Mouse (Mus musculus): ENCODE measurements around the gene Nrxn1.
"Not testable (repeated sequence)": the region's sequence is repeated elsewhere in the genome, so short reads cannot be mapped to it uniquely, and the experiment has no call there.

Nrxn1 gene

DNA sequence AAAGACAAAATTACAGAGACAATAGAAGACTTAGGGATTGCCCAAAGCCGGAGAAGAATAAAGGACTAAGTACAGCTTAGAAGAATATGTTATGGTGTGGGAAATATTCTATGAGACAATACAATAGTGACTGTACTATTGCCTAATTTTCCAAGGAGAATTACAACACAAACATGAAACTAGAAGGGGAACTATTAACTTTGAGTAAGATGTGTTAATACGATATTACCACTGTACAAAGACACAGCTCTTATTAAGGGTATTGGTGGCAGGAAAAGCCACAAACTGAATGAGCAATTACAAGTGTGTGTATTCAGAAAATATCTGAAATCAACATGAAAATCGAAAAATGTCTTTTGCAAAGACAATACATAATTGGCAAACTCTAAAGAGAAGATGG lies 853.9 kb downstream of the Nrxn1 start:
- no peak for DNase-seq

DNA sequence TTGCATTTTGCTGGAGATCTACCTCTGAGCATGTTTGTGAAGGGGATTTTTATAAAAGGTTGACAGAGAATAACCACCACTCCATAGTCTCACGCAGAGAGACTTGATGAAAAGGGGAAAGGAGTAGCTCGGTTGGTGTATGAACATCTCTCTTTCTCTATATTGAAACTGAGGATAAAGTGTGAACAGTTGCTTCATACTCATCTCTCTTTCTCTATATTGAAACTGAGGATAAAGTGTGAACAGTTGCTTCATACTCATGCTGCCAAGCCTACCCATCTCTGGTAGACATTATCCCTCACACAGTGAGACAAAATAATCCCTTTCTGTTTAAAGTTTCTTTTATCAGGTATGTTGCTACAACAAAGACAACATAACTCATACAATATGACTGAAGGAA lies 854.4 kb downstream of the Nrxn1 start:
- DNase-seq: no peak

DNA sequence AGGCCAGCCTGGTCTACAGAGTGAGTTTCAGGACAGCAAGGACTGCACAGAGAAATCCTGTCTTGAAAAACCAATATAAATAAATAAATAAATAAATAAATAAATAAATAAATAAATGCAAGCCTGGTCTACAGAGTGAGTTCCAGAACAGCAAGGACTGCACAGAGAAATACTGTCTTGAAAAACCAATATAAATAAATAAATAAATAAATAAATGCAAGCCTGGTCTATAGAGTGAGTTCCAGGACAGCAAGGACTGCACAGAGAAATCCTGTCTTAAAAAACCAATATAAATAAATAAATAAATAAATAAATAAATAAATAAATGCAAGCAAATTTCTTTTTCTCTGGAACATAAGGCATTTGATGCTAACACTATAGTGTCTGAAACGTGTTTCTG lies 857.2 kb downstream of the Nrxn1 start:
- DNase-seq: not testable (repeated sequence)

DNA sequence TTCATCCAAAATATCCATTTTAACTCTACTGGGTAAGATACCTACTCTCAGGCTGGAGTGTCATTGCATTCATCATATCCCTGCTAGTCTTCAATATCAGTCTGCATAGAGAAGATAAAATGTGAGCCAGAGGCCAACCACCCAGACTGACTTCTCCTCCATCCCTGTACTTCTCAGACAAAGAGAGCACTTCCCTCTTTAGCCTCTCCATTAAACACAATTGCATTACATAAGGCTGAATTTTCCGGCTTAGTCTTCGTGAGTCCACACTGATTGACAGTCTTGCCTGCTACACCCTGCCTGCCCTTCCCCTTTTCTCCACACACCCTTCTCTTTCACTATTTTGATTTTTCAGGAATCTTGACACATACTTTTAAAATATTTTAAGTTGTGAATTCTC lies 858.1 kb downstream of the Nrxn1 start:
- no peak for DNase-seq

DNA sequence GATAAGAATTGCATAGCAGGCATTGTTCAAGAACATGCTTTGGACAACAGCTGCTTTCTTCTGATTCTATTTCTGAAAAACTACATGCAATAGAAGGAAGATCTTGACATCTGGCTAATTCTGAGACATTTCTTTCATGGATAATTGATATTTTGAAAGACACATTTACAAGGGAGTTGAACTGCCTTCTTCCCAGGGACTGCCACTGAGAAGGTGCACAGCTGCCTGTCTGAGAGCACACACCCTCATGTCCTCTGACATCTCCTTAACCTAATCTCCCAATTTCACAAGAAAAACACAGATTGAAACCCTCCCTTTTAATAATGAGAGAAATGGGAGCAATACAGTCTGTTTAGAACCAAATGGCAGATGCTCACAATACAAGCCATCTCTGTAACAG lies 884.3 kb downstream of the Nrxn1 start:
- no peak for DNase-seq

DNA sequence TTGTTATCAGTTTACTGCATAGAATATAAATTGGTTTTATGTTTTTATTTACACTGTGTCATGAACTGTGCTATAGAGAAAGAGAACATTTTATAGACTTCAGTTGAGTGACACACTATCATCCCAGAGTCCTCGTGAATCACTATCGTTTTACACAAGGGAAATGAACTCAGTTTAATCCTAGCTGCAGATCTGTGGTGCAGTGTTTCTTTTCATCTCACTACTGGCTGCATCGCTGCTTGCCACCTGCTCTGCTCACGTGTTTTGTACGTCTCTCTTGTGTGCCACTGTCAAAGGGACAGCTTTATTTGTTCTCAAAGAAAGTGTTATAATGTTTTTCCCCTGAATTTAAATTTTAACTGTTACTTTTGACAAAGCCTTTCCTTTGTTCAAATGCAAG lies 885.3 kb downstream of the Nrxn1 start:
- no peak for DNase-seq

DNA sequence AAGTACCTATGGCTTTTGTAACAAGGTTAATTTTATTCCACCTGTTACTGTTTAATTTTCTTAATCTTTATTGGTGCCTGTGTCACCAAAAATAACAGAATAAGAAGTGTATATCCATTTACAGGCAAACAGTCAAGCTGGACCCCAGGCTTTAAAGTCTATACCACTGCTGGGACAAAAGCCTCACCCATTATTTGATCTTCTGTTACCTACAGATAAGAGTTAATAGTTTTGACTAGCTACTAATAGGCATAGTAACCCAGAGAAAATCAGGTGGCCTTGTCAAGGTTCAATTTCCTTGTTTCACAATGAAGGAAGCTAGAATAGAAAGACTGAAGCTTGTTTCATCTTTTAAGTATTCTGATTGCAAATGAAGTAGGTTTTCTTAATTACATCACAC lies 888.9 kb downstream of the Nrxn1 start:
- DNase-seq: no peak

DNA sequence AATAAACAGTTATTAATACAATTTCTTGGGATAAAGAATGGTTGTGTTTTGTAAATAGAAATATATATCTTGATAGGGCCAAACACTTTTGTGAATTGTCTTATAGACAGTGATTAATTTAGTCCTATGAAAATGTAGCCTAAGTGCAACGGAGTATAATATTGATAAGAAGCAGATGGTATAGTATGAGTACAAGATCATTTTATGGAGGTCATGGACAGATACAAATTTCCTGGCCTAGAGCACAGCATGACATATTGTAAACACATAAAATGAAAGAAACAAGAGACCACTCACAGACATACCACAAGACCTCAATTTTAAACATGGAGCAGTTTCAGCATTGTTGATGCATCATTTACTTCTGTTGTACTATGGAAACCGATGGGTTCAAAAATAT lies 890.1 kb downstream of the Nrxn1 start:
- no peak for DNase-seq

DNA sequence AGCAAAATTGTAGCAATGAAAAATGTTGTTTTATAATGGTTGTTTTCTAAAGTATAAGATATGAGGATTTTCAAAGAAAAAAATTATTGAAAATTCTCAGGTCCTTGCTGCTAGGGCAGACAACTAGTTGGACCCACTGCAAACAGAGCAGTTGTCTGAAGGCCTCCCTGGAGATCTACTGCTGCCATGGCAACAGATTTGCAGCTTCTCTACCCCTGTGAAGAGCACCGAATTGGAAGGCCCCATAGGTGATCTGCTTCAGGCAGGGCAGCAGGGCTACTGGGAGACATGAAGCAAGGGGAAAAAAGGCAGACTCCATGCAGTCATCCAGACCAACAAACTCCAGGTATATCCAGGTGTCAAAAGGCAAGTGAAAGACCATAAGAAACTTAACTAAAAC lies 896.1 kb downstream of the Nrxn1 start:
- peak in 1 of 2 experiments; percentile 19 for DNase-seq

DNA sequence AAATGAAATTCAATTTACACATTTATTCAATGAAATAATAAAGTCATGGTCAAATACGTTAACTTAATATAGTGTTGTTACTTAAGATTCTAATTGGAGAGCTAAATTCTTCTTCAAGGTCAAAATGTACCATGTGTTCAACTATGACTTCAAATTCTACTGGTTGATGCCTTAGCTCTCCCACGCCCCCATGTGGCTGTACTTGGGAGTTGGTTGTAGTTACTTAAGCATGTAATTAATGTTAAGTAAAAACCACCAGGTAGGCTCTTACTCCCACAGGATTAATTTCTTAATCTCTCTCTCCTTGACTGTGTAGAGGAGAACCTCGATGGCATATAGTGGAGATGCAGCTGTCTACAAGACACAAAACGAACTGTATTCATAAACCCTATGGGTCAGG lies 951.3 kb downstream of the Nrxn1 start:
- DNase-seq: peak; percentile 40 to 43

DNA sequence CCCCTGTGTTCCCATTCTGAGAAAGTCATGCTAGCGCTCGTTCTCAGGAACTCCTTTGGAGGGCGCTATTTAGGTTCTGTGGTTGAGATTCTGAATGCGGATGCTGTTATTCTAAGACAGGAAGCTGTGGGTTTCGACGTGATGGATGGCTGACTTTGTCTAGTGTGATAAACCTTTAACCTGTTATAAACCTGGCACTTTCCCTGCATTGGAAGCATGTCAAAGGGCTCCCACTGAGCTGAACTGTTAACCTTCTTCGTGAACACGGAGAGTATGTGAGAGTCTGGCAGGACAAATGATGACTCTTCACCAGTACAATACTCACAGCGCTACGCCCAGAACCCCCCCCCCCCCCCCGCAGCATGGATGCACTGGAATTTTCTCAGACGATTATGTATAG lies 962.0 kb downstream of the Nrxn1 start:
- DNase-seq: peak; percentile 58 to 61

DNA sequence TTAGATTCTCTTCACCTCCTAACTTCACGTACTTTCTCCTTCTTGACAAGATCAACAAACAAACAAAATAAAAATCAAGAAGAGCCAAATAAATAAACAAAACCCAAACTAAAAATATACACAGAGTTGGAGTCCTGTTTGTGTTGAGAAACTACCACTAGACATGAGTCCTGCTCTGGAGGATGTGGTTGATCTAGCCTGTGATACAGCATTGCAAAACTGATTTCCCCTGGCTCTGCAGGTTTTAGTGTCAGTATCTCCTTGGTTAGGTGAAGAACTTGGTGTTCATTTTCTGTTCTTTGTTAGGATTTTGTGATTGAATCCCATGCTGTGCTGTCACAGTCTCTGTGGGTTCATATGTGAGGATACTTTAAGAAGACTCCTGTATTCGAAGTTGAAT lies 963.7 kb downstream of the Nrxn1 start:
- DNase-seq: no peak

DNA sequence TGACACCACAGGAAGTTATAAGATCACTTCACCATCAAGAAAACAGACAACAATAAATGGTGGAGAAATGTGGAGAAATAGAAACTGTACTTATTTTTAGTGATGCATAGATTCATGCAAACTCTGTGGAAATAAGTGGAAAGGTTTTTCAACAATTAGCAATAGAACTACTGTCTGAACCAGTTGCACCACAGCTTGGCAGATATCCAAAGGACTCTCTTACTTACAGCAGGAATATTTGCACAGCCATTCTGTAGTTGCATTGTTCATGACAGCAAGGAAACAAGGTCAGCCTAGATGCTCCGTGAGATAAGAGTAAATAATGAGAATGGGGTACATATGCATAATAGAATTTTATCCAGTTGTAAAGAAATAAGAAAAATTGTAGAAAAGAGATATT lies 965.3 kb downstream of the Nrxn1 start:
- no peak for DNase-seq

DNA sequence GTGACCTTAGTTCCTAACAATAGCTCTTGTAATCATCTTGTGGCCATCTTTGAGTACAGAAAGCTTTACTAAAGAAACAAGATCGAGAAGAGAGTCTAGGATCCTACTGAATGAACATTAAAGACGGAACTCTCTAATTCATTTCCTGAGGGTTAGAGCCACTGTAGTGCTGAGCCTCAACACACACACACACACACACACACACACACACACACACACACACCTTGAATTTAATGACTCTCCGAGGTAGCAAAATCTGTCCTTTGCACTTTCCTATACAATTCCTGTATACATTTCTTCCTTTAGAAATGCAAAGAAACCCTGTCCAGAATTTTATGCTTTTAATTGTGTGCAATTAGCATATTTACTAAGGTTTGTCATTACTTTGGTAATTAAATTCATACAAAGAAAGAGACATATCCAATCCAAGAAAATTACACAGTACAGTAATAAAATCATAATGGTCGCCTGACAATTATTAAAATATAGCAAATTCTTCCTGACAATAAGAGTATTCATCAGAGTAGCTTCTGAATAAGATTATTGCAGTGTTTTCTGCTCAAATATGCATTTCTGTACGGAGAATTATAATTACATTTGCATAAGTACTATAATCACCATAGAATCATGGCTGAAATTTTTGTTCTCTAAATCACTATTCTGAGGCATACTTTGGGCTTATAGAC lies 969.9 kb downstream of the Nrxn1 start:
- DNase-seq: no peak

DNA sequence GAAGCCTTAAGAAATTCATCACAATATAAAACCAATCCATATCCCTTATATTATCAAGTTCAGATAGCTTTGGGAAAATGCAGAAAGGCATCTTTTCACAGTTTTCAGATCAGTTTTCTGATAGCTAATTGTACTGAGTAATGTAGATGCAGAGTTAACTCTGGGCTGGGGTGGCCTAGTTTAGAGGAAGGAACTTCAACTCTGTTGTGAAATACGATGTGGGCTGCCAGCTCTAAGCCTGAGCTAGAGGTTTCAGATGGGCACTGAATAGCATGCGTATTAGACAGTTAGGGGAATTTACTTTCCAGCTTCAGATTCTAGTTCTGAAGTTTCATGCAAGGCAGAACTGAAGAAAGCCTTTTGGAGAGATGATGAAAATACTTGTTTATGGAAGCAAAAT lies 976.6 kb downstream of the Nrxn1 start:
- DNase-seq: no peak

DNA sequence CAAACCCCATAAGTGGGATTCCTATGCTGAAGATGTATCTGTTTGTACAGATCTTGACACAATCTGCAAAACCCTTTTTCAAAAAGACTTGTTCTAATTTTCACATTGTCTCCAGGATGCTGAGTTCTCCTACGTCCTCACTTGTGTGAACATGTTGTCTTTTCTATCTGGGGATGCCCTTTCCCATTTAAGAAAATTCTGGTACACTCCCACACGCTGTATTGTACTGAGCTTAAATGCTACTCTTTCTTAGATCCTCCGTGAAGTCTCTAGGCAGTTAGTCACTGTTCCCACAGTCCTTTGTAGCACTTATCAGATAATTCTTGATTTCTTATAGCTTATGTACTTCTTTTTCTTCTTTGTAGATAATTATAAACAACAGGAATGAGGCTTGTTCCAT lies 997.9 kb downstream of the Nrxn1 start:
- DNase-seq: no peak

DNA sequence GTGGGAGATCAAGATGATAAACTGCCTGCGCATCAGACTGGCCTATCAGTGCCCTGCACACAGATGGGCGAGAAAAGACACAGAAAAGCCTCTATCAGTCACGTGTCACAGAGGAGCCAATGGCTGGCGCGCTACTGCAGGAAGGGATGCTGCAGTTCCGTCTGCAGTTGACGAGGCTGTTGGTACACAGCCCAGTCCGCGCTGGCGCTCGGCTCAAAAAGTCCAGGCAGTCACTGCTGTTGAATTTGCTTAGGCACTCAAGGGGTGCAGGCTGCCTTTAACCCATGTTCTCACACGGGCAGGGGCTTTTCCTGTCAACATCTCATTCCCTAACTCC lies 1004.6 kb downstream of the Nrxn1 start:
- DNase-seq: peak; percentile 96 to 97

DNA sequence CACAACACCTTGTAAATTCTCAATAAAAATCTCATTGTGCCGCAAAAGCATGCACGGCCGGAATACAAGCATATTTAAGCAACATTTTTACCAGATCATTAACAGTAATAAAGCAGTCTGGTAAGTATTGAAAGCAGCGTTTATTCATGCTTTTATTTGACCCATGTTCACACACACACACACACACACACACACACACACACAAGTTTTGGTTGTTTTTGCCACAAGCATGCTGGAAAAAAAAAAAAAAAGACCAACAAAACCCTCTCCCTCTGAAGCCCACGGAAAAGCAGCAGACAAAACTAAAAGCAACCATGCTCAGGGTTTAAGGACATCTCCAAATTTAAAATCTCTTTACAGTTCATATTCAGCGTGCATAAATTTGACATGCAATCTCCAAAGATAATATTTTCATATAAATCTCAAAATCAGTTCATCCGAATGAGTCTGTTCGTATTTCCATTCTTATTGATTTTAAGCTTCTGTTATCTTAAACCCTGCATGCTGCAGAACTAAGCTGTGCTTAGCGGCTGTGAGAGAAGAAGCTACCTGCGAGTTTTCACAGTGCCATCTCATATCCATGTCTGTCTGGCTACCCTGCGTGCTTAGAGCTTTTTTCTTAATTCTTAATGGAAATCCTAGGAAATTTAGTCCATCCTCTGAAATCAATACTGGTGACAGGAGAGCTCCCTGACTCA lies 1005.1 kb downstream of the Nrxn1 start:
- DNase-seq: no peak

DNA sequence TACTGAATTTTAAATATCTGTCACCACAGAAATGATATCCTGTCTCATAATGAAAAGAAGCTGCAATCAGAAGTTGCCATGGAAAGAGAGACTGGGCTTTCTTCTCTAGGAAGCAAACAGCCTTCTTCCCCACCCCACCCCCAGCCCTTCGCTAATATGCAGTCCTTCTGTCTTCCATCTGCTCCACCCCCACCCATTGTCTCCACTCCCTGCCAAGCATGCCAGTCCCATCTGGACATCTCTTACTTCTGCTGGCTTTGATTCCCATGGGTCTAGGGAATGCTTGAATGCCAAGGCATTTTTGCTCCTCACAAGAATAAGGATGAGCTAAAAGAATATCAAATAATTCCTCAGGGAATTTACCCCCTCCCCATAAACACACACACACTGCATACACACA lies 1006.0 kb downstream of the Nrxn1 start:
- peak; percentile 88 to 93 for DNase-seq

DNA sequence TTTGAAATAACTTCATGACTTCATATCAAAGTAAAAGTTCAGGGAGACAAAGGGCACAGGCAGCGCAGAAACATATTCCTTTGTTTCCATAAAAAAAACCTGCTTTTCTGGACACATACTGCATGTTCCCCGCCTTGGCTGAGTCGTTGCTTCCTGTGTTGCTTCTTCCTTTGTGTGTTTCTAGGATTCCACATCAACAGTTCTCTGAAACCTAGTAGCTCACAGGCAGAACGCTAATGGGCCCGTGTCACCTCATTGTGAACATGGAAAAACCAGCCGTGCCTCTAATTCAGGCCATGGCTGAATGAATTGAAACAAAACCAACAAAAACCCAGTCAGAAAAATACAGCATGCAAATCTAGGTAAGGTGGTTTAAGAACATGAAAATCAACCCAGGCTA lies 1013.9 kb downstream of the Nrxn1 start:
- no peak for DNase-seq

DNA sequence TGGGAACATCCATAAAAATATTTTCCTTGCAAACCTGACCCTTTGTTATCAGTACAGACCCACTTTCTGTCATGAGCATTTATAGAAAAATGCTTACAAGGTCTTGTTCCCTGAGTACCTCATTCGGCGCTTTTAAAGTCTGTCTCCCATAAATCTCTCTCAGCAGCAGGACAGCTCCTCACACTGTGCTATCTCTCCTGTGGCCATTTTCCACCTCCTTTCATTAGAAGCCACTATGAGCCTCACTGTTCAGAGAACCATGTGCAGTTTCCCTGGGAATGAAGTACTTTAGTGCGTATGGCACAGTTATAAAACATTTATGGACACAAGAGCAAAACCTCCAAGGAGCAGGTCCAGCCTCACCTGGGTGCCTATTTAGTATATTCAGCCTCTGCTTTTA lies 1014.4 kb downstream of the Nrxn1 start:
- no peak for DNase-seq

DNA sequence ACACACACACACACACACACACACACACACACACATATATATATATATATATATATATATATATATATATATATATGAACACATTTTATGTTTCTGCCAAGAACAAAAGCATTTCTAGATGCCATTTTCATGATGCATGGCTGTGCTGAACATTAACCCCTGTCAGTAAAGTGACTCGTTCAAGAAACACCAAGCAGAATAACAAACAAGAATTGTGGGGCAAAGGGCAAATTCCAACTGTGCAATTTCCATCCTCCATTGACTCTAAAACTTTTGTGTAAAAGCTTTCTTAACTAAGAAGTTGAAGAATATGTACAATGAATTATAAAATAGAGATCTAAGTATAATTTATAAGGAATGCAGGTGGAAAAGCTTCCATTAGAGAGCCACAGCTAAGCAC lies 1030.0 kb downstream of the Nrxn1 start:
- DNase-seq: no peak

DNA sequence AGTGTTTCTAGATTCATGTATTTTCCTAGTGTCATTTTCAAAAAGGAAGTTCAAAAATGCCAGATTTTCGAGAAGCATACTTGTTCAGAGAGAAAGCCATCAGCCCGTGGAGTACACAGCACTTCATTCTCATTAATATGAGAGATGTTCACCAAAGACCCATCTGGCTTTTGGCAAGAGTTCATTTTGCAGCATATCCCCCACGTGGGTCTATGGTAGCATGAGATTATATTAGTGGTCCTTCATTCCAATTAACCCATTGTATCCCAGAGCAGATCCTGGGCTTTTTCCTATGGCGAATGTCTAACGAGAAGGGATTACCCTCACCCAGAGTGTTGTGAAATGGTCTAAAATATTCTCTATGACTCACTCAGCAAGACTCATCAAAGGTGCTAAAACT lies 1032.0 kb downstream of the Nrxn1 start:
- no peak for DNase-seq

DNA sequence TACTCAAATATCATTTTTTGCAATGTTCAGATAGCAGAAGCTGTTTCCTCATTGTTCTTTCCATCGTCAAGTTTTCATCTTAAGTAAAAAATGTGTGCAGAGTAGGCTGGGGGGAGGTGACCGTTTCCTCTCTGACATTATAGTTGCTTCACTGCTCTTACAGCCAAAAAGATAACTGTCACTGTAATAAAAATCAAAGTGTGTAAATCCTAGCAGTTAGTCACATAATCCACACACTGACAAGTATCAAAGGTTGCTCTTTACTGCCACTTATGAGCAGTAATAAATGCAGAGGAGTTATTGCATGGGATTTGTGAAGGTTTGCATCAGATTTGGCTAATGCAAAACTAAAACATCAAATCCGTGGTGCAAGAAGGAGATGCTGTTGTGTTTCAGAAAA lies 1032.7 kb downstream of the Nrxn1 start:
- DNase-seq: no peak
